Mouse (Mus musculus) E14TG2a.4 (cell line): ENCODE results near the gene Zfp275.

ENCODE experiments used
- CTCF ChIP-seq: conservative IDR thresholded peaks from 2 replicates; pipeline ENCODE4 v1.5.1; 2014; ENCODE audit warnings: low read length
- NANOG ChIP-seq: IDR thresholded peaks from 2 replicates; pipeline ENCODE4 v1.6.1; 2014; ENCODE audit warnings: borderline replicate concordance, low read length, mixed read lengths
- POU5F1 ChIP-seq: IDR thresholded peaks from 2 replicates; pipeline ENCODE4 v1.6.1; 2014; ENCODE audit warnings: low read length, borderline replicate concordance

DNA sequence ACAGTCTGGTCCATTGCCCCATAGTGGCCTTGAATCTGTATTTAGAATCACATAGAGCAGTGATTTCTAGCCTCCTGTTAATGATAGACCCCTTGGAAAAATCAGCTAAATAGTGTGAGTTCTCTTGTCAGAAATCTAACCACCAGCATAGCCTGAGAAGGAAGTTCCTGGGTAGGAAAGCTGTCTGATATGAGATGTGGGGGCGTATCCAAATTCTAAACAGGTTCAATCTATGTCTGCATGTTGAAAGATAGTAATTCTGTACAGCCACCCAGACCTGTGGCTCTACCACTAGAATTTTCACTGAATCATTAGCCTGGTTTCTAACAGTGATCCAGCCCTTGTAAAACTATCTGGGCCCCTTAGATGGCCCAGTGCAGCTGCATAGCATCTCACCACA is 1.4 kb downstream of the Zfp275 start:
- no peak for TF ChIP-seq CTCF
- no peak for TF ChIP-seq NANOG
- TF ChIP-seq POU5F1 = no peak
